Mouse (Mus musculus) yolk sac, embryonic 10.5 days (tissue): Measurements from ENCODE around the gene Mast4.
A peak's percentile ranks its signal among the peaks of the same experiment; 100 is the strongest.

Experiments
- DNase-seq: peaks from one replicate; pipeline ENCODE4 v3.0.0-alpha.2; 2017; ENCODE audit warnings: low spot score

The Mast4 gene

GRCm38 (mm10) chr13:102894287-102895234 is 439.7 kb downstream of the Mast4 start:
- DNase-seq, result no peak

- no peak for DNase-seq
Measured at GRCm38 (mm10) chr13:102892783-102893182, 441.5 kb downstream of the Mast4 start.

- DNase-seq, result peak; percentile 65
Measured at GRCm38 (mm10) chr13:102889989-102890388, 444.3 kb downstream of the Mast4 start.

- DNase-seq, result peak; percentile 32
Measured at GRCm38 (mm10) chr13:102889537-102889936, 444.8 kb downstream of the Mast4 start.

- no peak for DNase-seq
Measured at GRCm38 (mm10) chr13:102888895-102889490, 445.3 kb downstream of the Mast4 start.

- DNase-seq, result no peak
Measured at GRCm38 (mm10) chr13:102888211-102888610, 446.1 kb downstream of the Mast4 start.

GRCm38 (mm10) chr13:102887534-102887933 is 446.8 kb downstream of the Mast4 start:
- DNase-seq, result no peak

- no peak for DNase-seq
Measured at GRCm38 (mm10) chr13:102886788-102887187, 447.5 kb downstream of the Mast4 start.

- DNase-seq, result no peak
Measured at GRCm38 (mm10) chr13:102886147-102886546, 448.1 kb downstream of the Mast4 start.

- no peak for DNase-seq
Measured at GRCm38 (mm10) chr13:102880381-102881076, 453.8 kb downstream of the Mast4 start.

- DNase-seq, result peak; percentile 65
Measured at GRCm38 (mm10) chr13:102878631-102879030, 455.7 kb downstream of the Mast4 start.

GRCm38 (mm10) chr13:102877766-102878325 is 456.5 kb downstream of the Mast4 start:
- no peak for DNase-seq

GRCm38 (mm10) chr13:102877154-102877553 is 457.1 kb downstream of the Mast4 start:
- DNase-seq, result peak; percentile 66

GRCm38 (mm10) chr13:102875520-102875919 is 458.8 kb downstream of the Mast4 start:
- DNase-seq, result no peak

- DNase-seq, result no peak
Measured at GRCm38 (mm10) chr13:102875144-102875476, 459.2 kb downstream of the Mast4 start.

- no peak for DNase-seq
Measured at GRCm38 (mm10) chr13:102874465-102875143, 459.7 kb downstream of the Mast4 start.

GRCm38 (mm10) chr13:102873412-102874016 is 460.8 kb downstream of the Mast4 start:
- DNase-seq, result no peak

GRCm38 (mm10) chr13:102871380-102872104 is 462.8 kb downstream of the Mast4 start:
- no peak for DNase-seq

GRCm38 (mm10) chr13:102869541-102869940 is 464.8 kb downstream of the Mast4 start:
- no peak for DNase-seq

GRCm38 (mm10) chr13:102866816-102867215 is 467.5 kb downstream of the Mast4 start:
- DNase-seq, result no peak
